Mouse (Mus musculus): ENCODE results near the gene Wdr66. TPM values are rescaled to one million over a fixed set of nuclear protein-coding genes. Genes with fewer than 3 reads are reported as not detected.

Gene Wdr66
- polyA plus RNA-seq, 1 experiment from 2014 or later = 1.8 TPM

DNA sequence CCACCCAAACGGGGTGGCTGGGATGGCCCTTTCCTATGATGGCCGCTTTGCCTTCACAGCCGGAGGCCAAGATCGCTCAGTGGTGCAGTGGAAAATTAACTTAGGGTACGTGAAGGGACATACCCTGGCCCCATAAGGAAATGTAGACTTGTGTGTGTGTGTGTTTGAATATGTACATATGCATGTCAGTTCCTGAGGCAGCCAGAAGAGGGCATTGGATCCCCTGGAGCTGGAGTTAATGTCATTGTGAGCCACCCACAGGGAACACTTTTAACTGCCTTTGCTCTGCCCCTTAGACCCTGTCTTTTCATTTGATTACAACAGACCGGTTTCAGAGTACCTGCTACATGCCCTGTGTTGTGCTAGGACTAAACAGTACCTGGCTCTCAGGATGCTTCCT lies 46.6 kb downstream of the Wdr66 start:
- Histone ChIP-seq H3K4me2 (no peak overlapping the region), H3K4me3 (no peak overlapping the region), H3K4me1 (replicated peaks) (peaks cover 47% of the 10 kb centered on the region), H3K27me3 (no peaks in the 10 kb centered on the region), H3K9me3 (no peaks in the 10 kb centered on the region), H3K36me3 (no peaks in the 10 kb centered on the region), H3K27ac (replicated peaks) (no peak overlapping the region), H3K9ac (no peak overlapping the region)
- WGBS = 88% methylated on average over 6 of the region's 6 CpGs
- no peak for ATAC-seq (ENCODE audit: low read depth)

GRCm38 (mm10) chr5:123300496-123301034 lies 48.7 kb downstream of the Wdr66 start:
- peak overlapping the region; percentile 87 for H3K27ac ChIP-seq (replicated peaks)
- peak overlapping the region; percentile 44 for H3K9ac ChIP-seq
- H3K9me3 ChIP-seq = no peaks in the 10 kb centered on the region
- 37% methylated on average over 8 of the region's 8 CpGs for WGBS
- H3K4me2 ChIP-seq = no peak overlapping the region
- peaks cover 35% of the 10 kb centered on the region for H3K4me1 ChIP-seq (replicated peaks)
- no peaks in the 10 kb centered on the region for H3K36me3 ChIP-seq
- ATAC-seq (ENCODE audit: low read depth) = peak; percentile 59
- no peak overlapping the region for H3K4me3 ChIP-seq
- H3K27me3 ChIP-seq = peaks cover 3% of the 10 kb centered on the region; the same call in 1 of the 2 replicates

DNA sequence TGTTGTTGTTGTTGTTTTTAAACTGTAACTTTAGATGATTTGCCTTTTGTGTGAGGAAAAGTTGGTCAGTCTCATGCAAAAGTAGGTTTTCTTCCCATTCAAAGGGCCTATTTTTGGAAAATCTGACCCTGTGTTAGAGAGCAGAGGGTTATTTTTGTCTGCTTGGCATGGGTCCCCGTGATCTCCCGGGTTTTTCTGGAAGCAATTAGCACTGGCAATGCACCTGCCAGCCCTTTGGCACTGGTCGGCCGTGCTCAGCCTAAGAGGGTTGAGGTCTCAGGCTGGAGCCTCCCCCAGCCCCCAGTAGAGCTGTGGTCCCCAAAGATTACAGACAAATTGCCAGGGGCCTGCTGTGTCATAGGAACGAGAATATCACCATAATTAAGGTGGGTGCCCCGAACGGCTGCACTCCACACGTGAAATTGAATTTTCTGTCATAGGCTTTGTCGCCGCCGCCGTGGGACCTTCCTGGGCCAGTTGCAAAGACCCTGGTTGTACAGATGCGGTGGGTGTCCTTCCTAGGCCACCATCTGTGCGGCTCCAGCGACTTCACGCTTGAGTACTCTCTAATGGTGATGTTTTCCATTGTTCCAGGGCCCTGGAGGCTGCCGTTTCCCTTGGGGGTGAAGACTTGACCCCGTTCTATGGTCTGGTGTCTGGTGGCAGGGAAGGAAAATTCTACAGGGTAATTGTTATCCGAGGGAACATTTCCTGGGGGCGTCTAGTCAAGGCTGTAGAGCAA lies 50.0 kb downstream of the Wdr66 start:
- H3K4me2 ChIP-seq = 0 out of 2 replicates have a peak overlapping the region, but pooled peaks have one; percentile 0
- ATAC-seq (ENCODE audit: low read depth) = no peak
- peaks cover 3% of the 10 kb centered on the region; the same call in 1 of the 2 replicates for H3K27me3 ChIP-seq
- H3K4me3 ChIP-seq = no peak overlapping the region
- H3K36me3 ChIP-seq = no peaks in the 10 kb centered on the region
- 0 out of 2 replicates have a peak overlapping the region, but pooled peaks have one; percentile 8 for H3K9ac ChIP-seq
- H3K4me1 ChIP-seq (replicated peaks) = peaks cover 38% of the 10 kb centered on the region
- H3K9me3 ChIP-seq = no peaks in the 10 kb centered on the region
- 17% methylated on average over 20 of the region's 20 CpGs for WGBS
- H3K27ac ChIP-seq (replicated peaks) = peak overlapping the region; percentile 87

DNA sequence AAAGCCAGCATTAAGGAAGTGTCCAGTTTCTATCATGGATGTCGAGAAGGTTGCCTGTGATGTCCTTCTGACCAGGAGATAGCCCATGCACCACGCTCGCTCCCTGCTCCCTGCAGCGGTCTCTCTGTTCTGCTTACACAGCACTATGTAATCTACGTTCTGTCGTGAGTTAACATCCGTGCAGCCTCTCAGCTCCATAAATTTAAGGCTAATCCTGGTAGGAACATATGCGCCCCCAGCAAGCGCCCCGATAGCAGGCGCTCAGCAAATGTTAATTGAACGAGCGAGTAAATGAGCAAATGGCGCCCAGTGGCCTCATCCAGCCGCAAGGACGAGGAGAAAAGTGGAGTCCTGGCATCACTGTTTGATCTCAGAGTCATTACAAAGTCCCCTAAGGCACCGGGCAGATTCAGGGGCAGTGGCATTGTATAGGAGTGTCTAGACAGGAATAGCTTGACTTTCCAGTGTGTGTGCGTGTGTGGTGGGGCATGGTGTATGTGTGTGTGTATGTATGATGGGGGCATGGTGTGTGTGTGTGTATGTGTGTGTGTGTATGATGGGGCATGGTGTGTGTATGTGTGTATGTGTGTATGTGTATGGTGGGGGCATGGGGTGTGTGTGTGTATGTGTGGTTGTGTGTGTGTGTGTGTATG lies 55.9 kb downstream of the Wdr66 start:
- peak; percentile 84 for ATAC-seq (ENCODE audit: low read depth)
- peak overlapping the region; percentile 67 for H3K27ac ChIP-seq (replicated peaks)
- no peaks in the 10 kb centered on the region for H3K36me3 ChIP-seq
- H3K4me1 ChIP-seq (replicated peaks) = peaks cover 25% of the 10 kb centered on the region
- 29% methylated on average over 18 of the region's 18 CpGs for WGBS
- no peaks in the 10 kb centered on the region for H3K9me3 ChIP-seq
- H3K9ac ChIP-seq = no peak overlapping the region
- no peak overlapping the region for H3K4me3 ChIP-seq
- peaks cover 3% of the 10 kb centered on the region; the same call in 1 of the 2 replicates for H3K27me3 ChIP-seq
- H3K4me2 ChIP-seq = peak overlapping the region; percentile 31

DNA sequence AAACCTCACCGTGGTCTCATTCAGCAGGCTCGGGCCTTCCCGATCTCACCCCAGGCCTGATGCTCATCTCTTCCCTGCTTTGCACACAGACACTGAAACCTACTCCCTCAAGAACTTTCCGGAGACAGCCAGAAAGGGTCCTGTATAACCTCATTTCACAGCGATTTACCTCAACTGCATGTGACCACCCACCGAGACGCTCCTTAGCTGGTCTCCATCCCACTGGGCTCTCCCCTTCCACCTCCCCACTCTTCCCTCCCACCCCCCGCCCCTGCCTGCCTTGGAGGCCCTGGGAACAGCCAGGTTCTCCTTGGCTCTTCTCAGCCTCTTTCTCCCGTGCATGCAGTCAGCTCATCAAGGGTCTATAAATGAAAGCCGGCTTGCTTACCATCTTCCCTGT lies 57.9 kb downstream of the Wdr66 start:
- no peaks in the 10 kb centered on the region for H3K9me3 ChIP-seq
- 35% methylated on average over 10 of the region's 10 CpGs for WGBS
- H3K36me3 ChIP-seq = no peaks in the 10 kb centered on the region
- no peak overlapping the region for H3K4me3 ChIP-seq
- H3K9ac ChIP-seq = 0 out of 2 replicates have a peak overlapping the region, but pooled peaks have one; percentile 34
- ATAC-seq (ENCODE audit: low read depth) = no peak
- H3K4me1 ChIP-seq (replicated peaks) = peaks cover 27% of the 10 kb centered on the region
- no peak overlapping the region for H3K4me2 ChIP-seq
- no peak overlapping the region for H3K27ac ChIP-seq (replicated peaks)
- H3K27me3 ChIP-seq = no peaks in the 10 kb centered on the region

DNA sequence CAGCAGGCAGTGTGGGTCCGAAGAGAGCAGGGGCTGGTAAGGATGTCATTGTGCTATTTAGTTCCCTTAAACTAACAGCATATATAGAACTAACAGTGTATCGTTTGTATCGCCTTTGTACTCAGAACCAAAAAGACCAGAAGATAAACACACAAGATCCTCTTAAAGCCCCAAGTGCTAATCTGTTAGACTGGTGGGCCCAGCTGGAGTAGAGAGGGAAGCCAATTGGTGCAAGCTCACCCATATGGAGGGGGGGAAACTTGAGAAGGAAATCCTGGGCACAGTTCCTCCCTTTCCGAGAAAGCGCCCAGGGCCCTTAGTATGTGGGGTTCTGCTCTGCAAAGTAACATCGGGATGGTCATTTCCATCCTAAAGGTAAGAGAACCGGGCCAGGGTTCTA lies 58.3 kb downstream of the Wdr66 start:
- no peak overlapping the region for H3K27ac ChIP-seq (replicated peaks)
- no peak for ATAC-seq (ENCODE audit: low read depth)
- no peaks in the 10 kb centered on the region for H3K36me3 ChIP-seq
- H3K9ac ChIP-seq = 0 out of 2 replicates have a peak overlapping the region, but pooled peaks have one; percentile 34
- 66% methylated on average over 7 of the region's 7 CpGs for WGBS
- no peaks in the 10 kb centered on the region for H3K9me3 ChIP-seq
- no peak overlapping the region for H3K4me3 ChIP-seq
- peaks cover 31% of the 10 kb centered on the region for H3K4me1 ChIP-seq (replicated peaks)
- no peaks in the 10 kb centered on the region for H3K27me3 ChIP-seq
- H3K4me2 ChIP-seq = no peak overlapping the region

GRCm38 (mm10) chr5:123313058-123313630 lies 61.2 kb downstream of the Wdr66 start:
- Histone ChIP-seq H3K36me3 (no peaks in the 10 kb centered on the region), H3K27me3 (no peaks in the 10 kb centered on the region), H3K9ac (no peak overlapping the region), H3K4me1 (replicated peaks) (peaks cover 29% of the 10 kb centered on the region), H3K27ac (replicated peaks) (no peak overlapping the region), H3K4me2 (no peak overlapping the region), H3K9me3 (no peaks in the 10 kb centered on the region), H3K4me3 (no peak overlapping the region)
- ATAC-seq (ENCODE audit: low read depth) = no peak
- 52% methylated on average over 12 of the region's 12 CpGs for WGBS

- no peak overlapping the region for H3K4me3 ChIP-seq
- H3K9me3 ChIP-seq = no peaks in the 10 kb centered on the region
- H3K9ac ChIP-seq = no peak overlapping the region
- WGBS = 43% methylated on average over 11 of the region's 11 CpGs
- H3K4me2 ChIP-seq = no peak overlapping the region
- H3K27ac ChIP-seq (replicated peaks) = no peak overlapping the region
- H3K4me1 ChIP-seq (replicated peaks) = peaks cover 30% of the 10 kb centered on the region
- no peaks in the 10 kb centered on the region for H3K27me3 ChIP-seq
- ATAC-seq (ENCODE audit: low read depth) = no peak
- no peaks in the 10 kb centered on the region for H3K36me3 ChIP-seq
These were observed 62.0 kb downstream of the Wdr66 start for GRCm38 (mm10) chr5:123313851-123314380.

- H3K36me3 ChIP-seq = no peaks in the 10 kb centered on the region
- H3K4me2 ChIP-seq = no peak overlapping the region
- no peak overlapping the region for H3K9ac ChIP-seq
- no peak for ATAC-seq (ENCODE audit: low read depth)
- H3K4me1 ChIP-seq (replicated peaks) = peaks cover 23% of the 10 kb centered on the region
- H3K27ac ChIP-seq (replicated peaks) = peak overlapping the region; percentile 59; the same call in 1 of the 2 replicates
- no peak overlapping the region for H3K4me3 ChIP-seq
- no peaks in the 10 kb centered on the region for H3K27me3 ChIP-seq
- no peaks in the 10 kb centered on the region for H3K9me3 ChIP-seq
- WGBS = 30% methylated on average over 10 of the region's 10 CpGs
These were observed 63.4 kb downstream of the Wdr66 start for GRCm38 (mm10) chr5:123315219-123315866.

DNA sequence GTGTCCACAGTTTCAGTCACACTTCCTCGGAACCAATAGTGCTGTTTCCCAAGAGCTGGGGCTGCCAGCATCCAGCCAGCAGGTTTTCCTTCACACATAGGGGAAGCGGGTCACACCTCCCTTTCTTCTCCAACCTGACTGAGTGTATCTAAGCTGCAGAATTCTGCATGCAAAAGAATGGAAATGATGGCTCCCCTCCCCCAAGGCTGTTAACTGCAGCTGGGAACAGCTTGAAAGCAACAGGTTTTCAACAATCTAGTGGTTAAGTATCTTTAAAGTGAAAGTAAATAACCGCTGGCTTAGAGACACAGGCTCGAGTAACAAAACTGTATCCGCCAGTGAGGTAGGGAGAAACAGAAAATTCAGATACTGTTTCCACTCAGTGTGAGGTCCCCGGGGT lies 66.1 kb downstream of the Wdr66 start:
- peaks cover 22% of the 10 kb centered on the region for H3K4me1 ChIP-seq (replicated peaks)
- H3K27ac ChIP-seq (replicated peaks) = no peak overlapping the region
- ATAC-seq (ENCODE audit: low read depth) = no peak
- no peak overlapping the region for H3K9ac ChIP-seq
- peak overlapping the region; percentile 15; the same call in 1 of the 2 replicates for H3K4me3 ChIP-seq
- WGBS = 16% methylated on average over 6 of the region's 6 CpGs
- H3K9me3 ChIP-seq = no peaks in the 10 kb centered on the region
- H3K36me3 ChIP-seq = no peaks in the 10 kb centered on the region
- H3K4me2 ChIP-seq = peak overlapping the region; percentile 20
- H3K27me3 ChIP-seq = no peaks in the 10 kb centered on the region

DNA sequence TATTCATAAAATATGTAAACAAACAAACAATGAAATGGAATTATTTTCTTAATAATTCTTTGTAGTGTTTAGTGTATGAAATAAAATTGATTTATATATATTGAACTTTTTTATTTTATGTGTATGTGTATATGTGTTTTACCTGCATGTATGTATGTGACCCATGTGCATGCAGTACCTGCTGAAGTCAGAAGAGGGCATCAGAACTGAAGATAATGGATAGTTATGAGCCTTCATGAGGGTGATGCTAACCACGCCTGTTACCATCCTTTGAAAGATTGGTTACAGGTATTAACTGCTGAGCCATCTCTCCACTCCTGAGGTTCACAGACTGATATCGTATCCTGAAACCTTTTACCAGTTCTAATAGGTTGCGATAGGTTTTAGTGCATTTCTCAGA lies 68.2 kb downstream of the Wdr66 start:
- ATAC-seq (ENCODE audit: low read depth) = no peak
- no peak overlapping the region for H3K9ac ChIP-seq
- H3K9me3 ChIP-seq = no peaks in the 10 kb centered on the region
- WGBS = 95% methylated on average over 3 of the region's 3 CpGs
- no peak overlapping the region for H3K4me3 ChIP-seq
- no peaks in the 10 kb centered on the region for H3K27me3 ChIP-seq
- no peaks in the 10 kb centered on the region for H3K36me3 ChIP-seq
- no peak overlapping the region for H3K4me2 ChIP-seq
- H3K4me1 ChIP-seq (replicated peaks) = peaks cover 25% of the 10 kb centered on the region
- H3K27ac ChIP-seq (replicated peaks) = no peak overlapping the region

Measured in neural tube, embryonic 13.5 days (tissue).